Mouse (Mus musculus) spleen, adult 2 months (tissue): ENCODE data around the gene Pecam1. TPM values are rescaled to one million over a fixed set of nuclear protein-coding genes. Genes with fewer than 3 reads are reported as not detected.

Experiments used
- DNase-seq, 2 experiments: peaks; one replicate each; pipeline versions ENCODE4 v3.0.0 to v3.0.0-alpha.2; 2012 to 2021; ENCODE audit warnings: low spot score in 2 of 2, low read depth in 1 of 2
- H3K27ac ChIP-seq: fragments of 200-500 bp; 2 replicates; pipeline ENCODE4 v1.5.1; 2012; ENCODE audit warnings: low read length, inconsistent platforms; ENCODE audit not compliant: insufficient read depth
- H3K27me3 ChIP-seq: fragments of 200-500 bp; 2 replicates; pipeline ENCODE4 v1.6.1; 2012; ENCODE audit warnings: mild to moderate bottlenecking, moderate library complexity, low read length, inconsistent platforms; ENCODE audit not compliant: control insufficient read depth, insufficient read depth
- H3K36me3 ChIP-seq: fragments of 200-500 bp; 2 replicates; pipeline ENCODE4 v1.6.1; 2012; ENCODE audit warnings: mild to moderate bottlenecking, low read length, inconsistent platforms; ENCODE audit not compliant: control insufficient read depth, insufficient read depth
- H3K4me1 ChIP-seq: fragments of 200-500 bp; 2 replicates; pipeline ENCODE4 v1.6.1; 2011; ENCODE audit warnings: inconsistent platforms; ENCODE audit not compliant: control insufficient read depth, insufficient read depth, insufficient read length
- H3K4me3 ChIP-seq: fragments of 200-500 bp; 2 replicates; pipeline ENCODE4 v1.5.1; 2011; ENCODE audit warnings: mild to moderate bottlenecking, inconsistent platforms; ENCODE audit not compliant: insufficient read depth, insufficient read length; ENCODE audit errors: extremely low read depth
- CTCF ChIP-seq: fragments of 200-500 bp; IDR thresholded peaks from 2 replicates; pipeline ENCODE4 v1.5.1; 2011; ENCODE audit warnings: mild to moderate bottlenecking, inconsistent platforms; ENCODE audit not compliant: insufficient read depth, insufficient read length, insufficient replicate concordance; ENCODE audit errors: extremely low read depth
- POLR2A ChIP-seq: fragments of 200-500 bp; IDR thresholded peaks from 2 replicates; pipeline ENCODE4 v1.6.1; 2011; ENCODE audit warnings: low read depth, low read length, inconsistent platforms
- WGBS: fragments of 180-500 bp; shearing (Covaris S2); methylation state at CpG from one replicate; pipeline ENCODE4 v1.1.7; 2018; 5-methylcytosine and 5-hydroxymethylcytosine counted together
- polyA plus RNA-seq: library from polyadenylated mRNA; depleted of rRNA; stranded (reverse); fragments of >200 nt; gene quantifications from 2 replicates; pipeline ENCODE4 v1.2.3, GENCODE M21; 2012

Gene Pecam1
- polyA plus RNA-seq, 1 experiment, result 43.5 TPM

- H3K4me1 ChIP-seq, result peaks cover 52% of the 10 kb centered on the region
- H3K4me3 ChIP-seq, result no peak overlapping the region
- TF ChIP-seq POLR2A, result no peak
- TF ChIP-seq CTCF, result no peak
- no peaks in the 10 kb centered on the region for H3K27me3 ChIP-seq
- DNase-seq, result no peak
- WGBS, result 61% methylated on average over 8 of the region's 8 CpGs
- peaks cover 10% of the 10 kb centered on the region for H3K36me3 ChIP-seq
- H3K27ac ChIP-seq, result peak overlapping the region; percentile 77
Observed at GRCm38 (mm10) chr11:106669102-106669872, 81.1 kb downstream of the Pecam1 start.

DNA sequence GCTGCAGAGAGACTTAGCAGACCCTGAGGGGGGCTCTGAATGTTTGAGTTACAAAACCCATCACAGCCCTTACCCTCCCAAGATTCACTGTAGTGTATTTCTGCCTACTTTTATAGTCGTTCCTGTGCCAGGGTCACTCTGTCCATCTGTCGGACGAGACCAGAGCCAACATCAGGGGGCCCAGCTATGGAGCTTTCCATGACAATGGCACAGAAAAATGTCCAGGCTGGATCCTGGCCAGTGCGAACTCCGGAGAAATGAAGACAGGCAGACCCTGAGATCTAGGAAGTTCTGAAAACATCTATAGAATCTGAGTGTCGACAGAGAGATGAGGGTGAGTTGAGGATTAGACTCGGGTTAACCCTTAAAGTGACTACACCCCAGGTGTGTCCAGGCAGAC is 82.1 kb downstream of the Pecam1 start:
- Histone ChIP-seq H3K27ac (peak overlapping the region; percentile 7; the same call in 1 of the 2 replicates), H3K27me3 (no peaks in the 10 kb centered on the region), H3K36me3 (peaks cover 10% of the 10 kb centered on the region), H3K4me1 (peaks cover 52% of the 10 kb centered on the region), H3K4me3 (no peak overlapping the region)
- 88% methylated on average over 7 of the region's 7 CpGs for WGBS
- no peak for DNase-seq
- TF ChIP-seq POLR2A (no peak), CTCF (no peak)

- H3K4me3 ChIP-seq, result no peak overlapping the region
- TF ChIP-seq POLR2A (no peak), CTCF (no peak)
- peak overlapping the region; percentile 7; the same call in 1 of the 2 replicates for H3K27ac ChIP-seq
- peaks cover 52% of the 10 kb centered on the region for H3K4me1 ChIP-seq
- 87% methylated on average over 11 of the region's 11 CpGs for WGBS
- DNase-seq, result no peak
- no peaks in the 10 kb centered on the region for H3K27me3 ChIP-seq
- peaks cover 10% of the 10 kb centered on the region for H3K36me3 ChIP-seq
Observed at GRCm38 (mm10) chr11:106667855-106668254, 82.6 kb downstream of the Pecam1 start.

- 78% methylated on average over 14 of the region's 14 CpGs for WGBS
- TF ChIP-seq CTCF (no peak), POLR2A (no peak)
- no peak overlapping the region for H3K4me3 ChIP-seq
- H3K36me3 ChIP-seq, result peaks cover 18% of the 10 kb centered on the region
- H3K27ac ChIP-seq, result peak overlapping the region; percentile 92
- no peaks in the 10 kb centered on the region for H3K27me3 ChIP-seq
- DNase-seq, result no peak
- H3K4me1 ChIP-seq, result peaks cover 53% of the 10 kb centered on the region
Observed at GRCm38 (mm10) chr11:106666470-106667107, 83.8 kb downstream of the Pecam1 start.

DNA sequence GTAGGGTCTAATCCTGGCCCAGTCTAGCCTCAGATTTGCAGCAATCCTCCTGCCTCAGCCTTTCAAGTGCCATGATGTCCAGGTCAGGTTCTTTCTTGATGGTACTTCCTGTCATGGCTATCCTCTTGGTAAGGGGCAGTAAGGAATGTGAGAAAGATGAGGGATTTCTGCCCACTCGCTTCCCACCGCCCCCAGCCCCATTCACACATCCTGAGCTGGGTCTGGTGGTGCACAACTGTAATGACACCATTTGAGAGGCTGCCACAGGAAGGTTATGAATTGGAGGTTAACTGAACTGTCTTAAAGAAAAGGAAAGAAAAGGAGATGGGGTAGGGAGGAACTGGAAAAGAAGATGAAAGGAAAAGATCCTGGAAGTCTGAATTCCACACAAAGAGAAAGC is 84.6 kb downstream of the Pecam1 start:
- WGBS, result 88% methylated on average over 2 of the region's 2 CpGs
- no peak for DNase-seq
- peaks cover 58% of the 10 kb centered on the region for H3K4me1 ChIP-seq

DNA sequence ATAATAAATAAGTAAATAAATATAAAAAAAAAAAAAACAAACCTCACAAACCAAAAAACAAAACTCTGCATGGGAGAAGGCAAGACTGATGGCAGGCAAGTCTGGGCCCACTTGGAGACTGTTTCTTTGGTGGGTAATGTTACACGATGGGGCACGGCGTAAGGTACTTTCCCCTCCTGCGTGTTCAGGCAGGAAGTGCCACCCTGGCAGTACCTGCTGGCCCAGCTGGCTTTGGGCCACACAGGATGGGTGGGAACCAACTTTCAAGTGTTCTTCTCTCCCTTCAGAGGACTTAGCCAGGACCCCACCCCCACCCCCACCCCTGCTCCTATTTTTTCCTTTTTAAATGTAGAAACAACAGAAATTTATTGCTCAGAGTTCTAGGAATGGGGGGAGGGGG is 85.1 kb downstream of the Pecam1 start:
- TF ChIP-seq CTCF, result no peak
- TF ChIP-seq POLR2A, result no peak; the same call in 1 of the 2 replicates
- H3K4me1 ChIP-seq, result peaks cover 63% of the 10 kb centered on the region
- no peak overlapping the region for H3K27ac ChIP-seq
- no peak overlapping the region; the same call in 1 of the 2 replicates for H3K4me3 ChIP-seq
- peaks cover 20% of the 10 kb centered on the region for H3K36me3 ChIP-seq
- DNase-seq, result peak; percentile 59 to 83
- 18% methylated on average over 4 of the region's 4 CpGs for WGBS
- no peaks in the 10 kb centered on the region for H3K27me3 ChIP-seq

More for the DNA sequence above, 84.6 kb downstream of the Pecam1 start:
- Histone ChIP-seq H3K4me3 (no peak overlapping the region), H3K27me3 (no peaks in the 10 kb centered on the region), H3K27ac (peak overlapping the region; percentile 92), H3K36me3 (peaks cover 20% of the 10 kb centered on the region)
- TF ChIP-seq CTCF (no peak), POLR2A (no peak)

GRCm38 (mm10) chr11:106664691-106665090 is 85.7 kb downstream of the Pecam1 start:
- Histone ChIP-seq H3K4me1 (peaks cover 62% of the 10 kb centered on the region), H3K4me3 (no peak overlapping the region)

More at GRCm38 (mm10) chr11:106664691-106665090, 85.7 kb downstream of the Pecam1 start:
- Histone ChIP-seq H3K27ac (peak overlapping the region; percentile 73), H3K27me3 (no peaks in the 10 kb centered on the region), H3K36me3 (peaks cover 20% of the 10 kb centered on the region)
- 76% methylated on average over 8 of the region's 8 CpGs for WGBS
- TF ChIP-seq POLR2A (no peak), CTCF (no peak)
- DNase-seq, result no peak
